Mouse (Mus musculus): ENCODE measurements at regions not wholly inside any gene's neighbourhood (a gene's known extent, or its start where the extent isn't known, plus 50 kb on each side); places are given as distances from the start of the nearest gene placed in this dataset.
A peak's percentile ranks its signal among the peaks of the same experiment; 100 is the strongest.

GRCm38 (mm10) chr15:41920270-41920669 lies 1786.1 kb downstream of the 9330182O14Rik start:
- Histone ChIP-seq H3K4me3 (replicated peaks) (no peak overlapping the region), H3K36me3 (replicated peaks) (no peaks in the 10 kb centered on the region), H3K4me1 (replicated peaks) (0 out of 2 replicates have a peak, but pooled peaks cover 3% of the 10 kb centered on the region), H3K9ac (no peak overlapping the region), H3K27me3 (no peaks in the 10 kb centered on the region), H3K4me2 (no peak overlapping the region), H3K27ac (replicated peaks) (no peak overlapping the region), H3K9me3 (replicated peaks) (no peaks in the 10 kb centered on the region)
- no peak for ATAC-seq (ENCODE audit: insufficient read depth)
- 53% methylated on average over 2 of the region's 2 CpGs for WGBS (ENCODE audit: insufficient replicate concordance)

GRCm38 (mm10) chr15:41936697-41937096 lies 1802.5 kb downstream of the 9330182O14Rik start:
- WGBS (ENCODE audit: insufficient replicate concordance): 63% methylated on average over 2 of the region's 2 CpGs
- no peaks in the 10 kb centered on the region for H3K9me3 ChIP-seq (replicated peaks)
- no peak overlapping the region for H3K9ac ChIP-seq
- H3K36me3 ChIP-seq (replicated peaks): no peaks in the 10 kb centered on the region
- no peaks in the 10 kb centered on the region for H3K4me1 ChIP-seq (replicated peaks)
- no peak for ATAC-seq (ENCODE audit: insufficient read depth)
- no peak overlapping the region for H3K4me2 ChIP-seq
- no peak overlapping the region for H3K4me3 ChIP-seq (replicated peaks)
- H3K27ac ChIP-seq (replicated peaks): no peak overlapping the region
- H3K27me3 ChIP-seq: no peaks in the 10 kb centered on the region

GRCm38 (mm10) chr15:41945226-41945625 lies 1811.1 kb downstream of the 9330182O14Rik start:
- no peak overlapping the region for H3K4me2 ChIP-seq
- no peaks in the 10 kb centered on the region for H3K9me3 ChIP-seq (replicated peaks)
- H3K36me3 ChIP-seq (replicated peaks): no peaks in the 10 kb centered on the region
- H3K9ac ChIP-seq: no peak overlapping the region
- no peak for ATAC-seq (ENCODE audit: insufficient read depth)
- WGBS (ENCODE audit: insufficient replicate concordance): 52% methylated on average over 2 of the region's 2 CpGs
- no peak overlapping the region for H3K4me3 ChIP-seq (replicated peaks)
- no peaks in the 10 kb centered on the region for H3K27me3 ChIP-seq
- H3K27ac ChIP-seq (replicated peaks): no peak overlapping the region
- peaks cover 6% of the 10 kb centered on the region for H3K4me1 ChIP-seq (replicated peaks)

DNA sequence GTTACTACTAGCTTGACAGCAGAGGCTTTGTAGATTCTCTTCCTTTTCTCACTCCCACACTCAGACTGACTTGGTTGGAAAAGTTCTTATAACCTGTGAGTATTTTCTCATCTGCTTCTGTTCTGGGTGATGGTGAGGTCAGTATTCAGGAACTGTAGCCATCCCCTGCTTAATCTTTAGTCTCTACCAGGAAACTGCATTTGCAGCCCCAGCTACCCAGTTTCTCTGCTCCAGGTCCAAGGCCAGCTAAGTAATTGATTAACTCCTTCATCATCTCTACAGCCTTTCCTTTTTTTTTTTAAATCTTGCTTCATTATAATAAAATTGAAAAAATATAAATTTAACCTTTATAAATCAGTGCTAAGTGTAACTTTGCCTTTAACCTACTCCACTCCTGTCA lies 1813.7 kb downstream of the 9330182O14Rik start:
- no peaks in the 10 kb centered on the region for H3K9me3 ChIP-seq (replicated peaks)
- 0 out of 2 replicates have a peak overlapping the region, but pooled peaks have one; percentile 14 for H3K27ac ChIP-seq (replicated peaks)
- H3K9ac ChIP-seq: no peak overlapping the region
- no peak overlapping the region for H3K4me3 ChIP-seq (replicated peaks)
- H3K27me3 ChIP-seq: no peaks in the 10 kb centered on the region
- H3K4me1 ChIP-seq (replicated peaks): peaks cover 6% of the 10 kb centered on the region
- no peak overlapping the region for H3K4me2 ChIP-seq
- H3K36me3 ChIP-seq (replicated peaks): no peaks in the 10 kb centered on the region
- ATAC-seq (ENCODE audit: insufficient read depth): no peak

- no peak overlapping the region for H3K4me3 ChIP-seq (replicated peaks)
- 27% methylated on average over 4 of the region's 4 CpGs for WGBS (ENCODE audit: insufficient replicate concordance)
- H3K27me3 ChIP-seq: no peaks in the 10 kb centered on the region
- 0 out of 2 replicates have a peak, but pooled peaks have one; percentile 40 for ATAC-seq (ENCODE audit: insufficient read depth)
- no peak overlapping the region for H3K9ac ChIP-seq
- H3K4me2 ChIP-seq: no peak overlapping the region
- H3K36me3 ChIP-seq (replicated peaks): no peaks in the 10 kb centered on the region
- H3K4me1 ChIP-seq (replicated peaks): peaks cover 6% of the 10 kb centered on the region
- no peak overlapping the region for H3K27ac ChIP-seq (replicated peaks)
- H3K9me3 ChIP-seq (replicated peaks): no peaks in the 10 kb centered on the region
These were observed 1814.4 kb downstream of the 9330182O14Rik start for GRCm38 (mm10) chr15:41948347-41949093.

DNA sequence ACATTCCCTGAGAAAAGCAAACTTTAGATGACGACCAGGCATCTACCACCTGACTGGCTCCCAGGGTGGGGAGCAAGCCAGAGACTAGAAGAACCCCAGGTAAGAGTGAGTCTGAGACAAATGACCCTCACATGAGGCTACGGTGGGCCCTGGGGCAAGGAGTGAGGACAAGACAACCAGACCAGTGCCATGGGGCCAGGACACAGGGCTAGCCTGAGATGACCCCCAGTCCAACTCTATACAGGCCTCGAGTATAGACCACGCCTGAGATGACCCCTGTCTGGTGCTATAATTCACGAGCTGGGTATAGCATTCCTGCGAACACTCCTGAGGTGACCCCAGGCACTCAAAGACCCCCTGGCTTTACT lies 1814.9 kb downstream of the 9330182O14Rik start:
- Histone ChIP-seq H3K9me3 (replicated peaks) (no peaks in the 10 kb centered on the region), H3K27ac (replicated peaks) (no peak overlapping the region), H3K27me3 (no peaks in the 10 kb centered on the region), H3K4me2 (no peak overlapping the region), H3K9ac (no peak overlapping the region), H3K4me3 (replicated peaks) (no peak overlapping the region), H3K4me1 (replicated peaks) (peaks cover 6% of the 10 kb centered on the region), H3K36me3 (replicated peaks) (no peaks in the 10 kb centered on the region)
- WGBS (ENCODE audit: insufficient replicate concordance): 43% methylated on average over 6 of the region's 6 CpGs
- ATAC-seq (ENCODE audit: insufficient read depth): no peak

DNA sequence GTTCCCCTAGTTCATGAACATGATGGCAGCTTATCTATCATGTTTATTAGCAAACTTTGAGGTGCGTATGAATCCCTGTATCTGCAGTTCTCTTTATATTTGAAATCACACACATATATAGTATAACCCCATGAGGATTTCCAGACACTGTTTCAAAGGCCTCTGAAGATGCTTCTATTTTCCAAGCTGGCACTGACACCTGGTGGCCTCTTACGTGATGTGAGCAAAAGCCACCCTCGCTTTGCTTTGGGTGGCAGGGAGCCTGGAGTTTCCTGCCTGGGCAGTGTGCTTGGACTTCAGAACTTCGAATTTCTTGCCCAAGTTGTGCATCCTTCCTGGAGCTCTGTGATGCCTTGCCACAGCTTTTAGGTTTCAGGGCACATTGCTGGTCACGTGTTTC lies 1817.1 kb downstream of the 9330182O14Rik start:
- Histone ChIP-seq H3K27ac (replicated peaks) (no peak overlapping the region), H3K4me1 (replicated peaks) (peaks cover 6% of the 10 kb centered on the region), H3K4me3 (replicated peaks) (no peak overlapping the region), H3K27me3 (no peaks in the 10 kb centered on the region), H3K36me3 (replicated peaks) (no peaks in the 10 kb centered on the region), H3K4me2 (no peak overlapping the region), H3K9ac (no peak overlapping the region), H3K9me3 (replicated peaks) (no peaks in the 10 kb centered on the region)
- no peak for ATAC-seq (ENCODE audit: insufficient read depth)
- WGBS (ENCODE audit: insufficient replicate concordance): 50% methylated on average over 5 of the region's 5 CpGs

GRCm38 (mm10) chr15:41960597-41960996 lies 1826.4 kb downstream of the 9330182O14Rik start:
- Histone ChIP-seq H3K9me3 (replicated peaks) (no peaks in the 10 kb centered on the region), H3K4me2 (no peak overlapping the region), H3K4me3 (replicated peaks) (no peak overlapping the region), H3K9ac (no peak overlapping the region), H3K27me3 (no peaks in the 10 kb centered on the region), H3K27ac (replicated peaks) (no peak overlapping the region), H3K36me3 (replicated peaks) (no peaks in the 10 kb centered on the region), H3K4me1 (replicated peaks) (no peaks in the 10 kb centered on the region)
- no peak for ATAC-seq (ENCODE audit: insufficient read depth)

GRCm38 (mm10) chr15:41970877-41971276 lies 1836.7 kb downstream of the 9330182O14Rik start:
- Histone ChIP-seq H3K27me3 (no peaks in the 10 kb centered on the region), H3K9ac (no peak overlapping the region), H3K27ac (replicated peaks) (no peak overlapping the region), H3K4me1 (replicated peaks) (no peaks in the 10 kb centered on the region), H3K4me2 (no peak overlapping the region), H3K9me3 (replicated peaks) (no peaks in the 10 kb centered on the region), H3K4me3 (replicated peaks) (no peak overlapping the region), H3K36me3 (replicated peaks) (no peaks in the 10 kb centered on the region)
- 37% methylated on average over 6 of the region's 6 CpGs for WGBS (ENCODE audit: insufficient replicate concordance)
- ATAC-seq (ENCODE audit: insufficient read depth): no peak

DNA sequence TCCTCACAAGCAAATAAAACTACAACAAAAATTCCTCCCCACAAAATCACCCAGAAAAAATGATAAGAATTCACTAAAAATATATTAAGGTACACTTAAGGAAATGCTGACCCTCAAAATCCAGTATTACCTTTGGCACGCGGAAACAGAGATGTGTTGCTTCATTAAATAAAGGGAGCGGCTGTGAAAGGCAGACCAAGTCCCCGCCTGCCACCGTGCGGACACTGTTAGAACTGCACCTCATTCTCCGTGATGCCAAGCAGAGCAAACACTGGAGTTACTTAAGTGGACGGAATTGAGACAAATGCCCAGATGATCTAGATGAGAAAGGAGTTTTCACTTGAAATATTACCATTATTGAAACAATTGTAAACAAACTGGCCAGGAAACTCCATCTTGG lies 1839.1 kb downstream of the 9330182O14Rik start:
- H3K4me3 ChIP-seq (replicated peaks): no peak overlapping the region
- no peaks in the 10 kb centered on the region for H3K4me1 ChIP-seq (replicated peaks)
- no peak overlapping the region for H3K9ac ChIP-seq
- 5% methylated on average over 8 of the region's 8 CpGs for WGBS (ENCODE audit: insufficient replicate concordance)
- no peaks in the 10 kb centered on the region for H3K9me3 ChIP-seq (replicated peaks)
- no peak overlapping the region for H3K4me2 ChIP-seq
- H3K27ac ChIP-seq (replicated peaks): no peak overlapping the region
- no peaks in the 10 kb centered on the region for H3K27me3 ChIP-seq
- no peak for ATAC-seq (ENCODE audit: insufficient read depth)
- no peaks in the 10 kb centered on the region for H3K36me3 ChIP-seq (replicated peaks)

- no peak overlapping the region for H3K4me3 ChIP-seq (replicated peaks)
- H3K36me3 ChIP-seq (replicated peaks): no peaks in the 10 kb centered on the region
- no peak overlapping the region for H3K9ac ChIP-seq
- ATAC-seq (ENCODE audit: insufficient read depth): no peak
- H3K4me2 ChIP-seq: no peak overlapping the region
- no peaks in the 10 kb centered on the region for H3K4me1 ChIP-seq (replicated peaks)
- H3K27me3 ChIP-seq: no peaks in the 10 kb centered on the region
- 67% methylated on average over 2 of the region's 2 CpGs for WGBS (ENCODE audit: insufficient replicate concordance)
- H3K27ac ChIP-seq (replicated peaks): no peak overlapping the region
- no peaks in the 10 kb centered on the region for H3K9me3 ChIP-seq (replicated peaks)
These were observed 1843.0 kb downstream of the 9330182O14Rik start for GRCm38 (mm10) chr15:41977196-41977595.

GRCm38 (mm10) chr15:41977649-41978231 lies 1843.6 kb downstream of the 9330182O14Rik start:
- WGBS (ENCODE audit: insufficient replicate concordance): 80% methylated on average over 12 of the region's 12 CpGs
- Histone ChIP-seq H3K27me3 (no peaks in the 10 kb centered on the region), H3K9ac (no peak overlapping the region), H3K4me1 (replicated peaks) (no peaks in the 10 kb centered on the region), H3K27ac (replicated peaks) (no peak overlapping the region), H3K9me3 (replicated peaks) (no peaks in the 10 kb centered on the region), H3K4me2 (no peak overlapping the region), H3K36me3 (replicated peaks) (no peaks in the 10 kb centered on the region), H3K4me3 (replicated peaks) (no peak overlapping the region)
- ATAC-seq (ENCODE audit: insufficient read depth): no peak
